8 mouse cellular contexts compared by ENCODE assay signal in the genomic region with DNA sequence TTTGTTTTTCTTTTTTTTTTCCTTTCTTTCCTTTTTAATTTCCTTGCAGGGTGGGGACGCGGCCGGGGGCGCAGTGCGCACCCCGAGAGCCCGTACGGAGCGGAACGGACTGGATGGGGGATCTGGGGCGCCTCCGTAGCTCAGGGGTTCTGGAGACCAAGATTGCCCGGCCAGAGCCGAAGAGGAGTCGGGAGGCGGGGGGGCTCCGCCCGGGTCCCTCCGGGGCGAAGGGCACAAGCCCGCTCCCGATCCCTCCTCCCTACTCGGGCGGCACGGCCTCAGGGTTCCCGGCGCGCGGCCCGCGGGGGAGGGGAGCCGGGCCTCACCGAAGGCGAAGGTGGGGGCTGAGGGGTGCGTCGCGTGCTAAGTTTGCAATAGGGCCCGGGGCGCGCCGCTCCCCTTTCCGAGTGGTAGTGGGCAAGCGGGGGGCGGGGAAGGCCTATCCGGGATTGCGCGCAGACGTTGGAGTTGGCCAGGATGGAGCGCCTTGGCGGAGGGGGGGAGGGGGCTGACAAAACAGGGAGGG. TPM values are rescaled to one million over a fixed set of nuclear protein-coding genes. Genes with fewer than 3 reads are reported as not detected.
DNase-seq lines count a peak whose midpoint lies in the region; ATAC-seq lines count a peak whose summit lies in the region.

No protein-coding gene starts in this region.

- H3K9ac ChIP-seq in embryonic facial prominence, embryonic 11.5 days (replicated peaks; ENCODE audit: low read length): peak overlapping the region; percentile 91
- H3K9ac ChIP-seq in kidney, embryonic 14.5 days (ENCODE audit: low read depth, low read length): peak overlapping the region; percentile 97
- peak overlapping the region; percentile 94 for H3K9ac ChIP-seq in lung, embryonic 15.5 days

- peak overlapping the region; percentile 98 for H3K4me2 ChIP-seq in embryonic facial prominence, embryonic 11.5 days (ENCODE audit: low read depth, low read length)
- H3K4me2 ChIP-seq in kidney, embryonic 14.5 days (replicated peaks; ENCODE audit: low read depth, low read length): peak overlapping the region; percentile 100
- H3K4me2 ChIP-seq in lung, embryonic 15.5 days: peak overlapping the region; percentile 98

- ATAC-seq in embryonic facial prominence, embryonic 11.5 days (replicated peaks; ENCODE audit: insufficient number of reproducible peaks, low FRiP score, low TSS enrichment, low read depth): peak; percentile 53
- ATAC-seq in kidney, embryonic 14.5 days (ENCODE audit: low FRiP score, low TSS enrichment): peak; percentile 47
- ATAC-seq in lung, embryonic 15.5 days (ENCODE audit: borderline replicate concordance, extremely low read depth, low FRiP score, low TSS enrichment): peak; percentile 33

- DNase-seq in CD4-positive, CD25-positive, alpha-beta regulatory T cell, adult 2 months (ENCODE audit: low read depth, low spot score): peak; percentile 88
- peak; percentile 91 to 96 for DNase-seq in adrenal gland, adult (ENCODE audit: inconsistent age in 2 of 2, low spot score in 1 of 2)
- DNase-seq in embryonic facial prominence, embryonic 11.5 days (ENCODE audit: low spot score): no peak
- peak; percentile 91 for DNase-seq in heart, embryonic 10.5 days (ENCODE audit: low spot score)
- peak; percentile 56 for DNase-seq in retina, postnatal 7 days (ENCODE audit: low read depth, low spot score)
- peak; percentile 68 for DNase-seq in urinary bladder, postnatal 25 days (ENCODE audit: low spot score)

- H3K4me1 ChIP-seq in embryonic facial prominence, embryonic 11.5 days (ENCODE audit: control insufficient read depth, insufficient read depth, low read length): peaks cover 18% of the 10 kb centered on the region
- peaks cover 67% of the 10 kb centered on the region for H3K4me1 ChIP-seq in heart, embryonic 10.5 days
- peaks cover 45% of the 10 kb centered on the region for H3K4me1 ChIP-seq in kidney, embryonic 14.5 days (ENCODE audit: control insufficient read depth, insufficient read depth, low read length)
- H3K4me1 ChIP-seq in lung, embryonic 15.5 days: peaks cover 55% of the 10 kb centered on the region

- no peaks in the 10 kb centered on the region for H3K9me3 ChIP-seq in embryonic facial prominence, embryonic 11.5 days (replicated peaks; ENCODE audit: control insufficient read depth, low read length)
- no peaks in the 10 kb centered on the region for H3K9me3 ChIP-seq in heart, embryonic 10.5 days
- no peaks in the 10 kb centered on the region for H3K9me3 ChIP-seq in kidney, embryonic 14.5 days (ENCODE audit: control insufficient read depth, low read length)
- H3K9me3 ChIP-seq in lung, embryonic 15.5 days: no peaks in the 10 kb centered on the region

- H3K36me3 ChIP-seq in embryonic facial prominence, embryonic 11.5 days (replicated peaks; ENCODE audit: control insufficient read depth, insufficient read depth, low read depth, low read length): no peaks in the 10 kb centered on the region
- H3K36me3 ChIP-seq in heart, embryonic 10.5 days: 0 out of 2 replicates have a peak, but pooled peaks cover 5% of the 10 kb centered on the region
- H3K36me3 ChIP-seq in kidney, embryonic 14.5 days (ENCODE audit: control insufficient read depth, insufficient read depth, low read length): no peaks in the 10 kb centered on the region; the same call in 1 of the 2 replicates
- H3K36me3 ChIP-seq in lung, embryonic 15.5 days: no peaks in the 10 kb centered on the region

- H3K27ac ChIP-seq in embryonic facial prominence, embryonic 11.5 days (replicated peaks; ENCODE audit: low read depth, low read length): peak overlapping the region; percentile 91
- H3K27ac ChIP-seq in heart, embryonic 10.5 days: peak overlapping the region; percentile 98
- peak overlapping the region; percentile 99 for H3K27ac ChIP-seq in kidney, embryonic 14.5 days (ENCODE audit: low read depth, low read length)
- H3K27ac ChIP-seq in lung, embryonic 15.5 days: peak overlapping the region; percentile 99

- peaks cover 13% of the 10 kb centered on the region for H3K27me3 ChIP-seq in embryonic facial prominence, embryonic 11.5 days (ENCODE audit: control insufficient read depth, insufficient read depth, low read length)
- peaks cover 29% of the 10 kb centered on the region for H3K27me3 ChIP-seq in heart, embryonic 10.5 days (ENCODE audit: insufficient read depth, poor library complexity, severe bottlenecking)
- peaks cover 3% of the 10 kb centered on the region; the same call in 1 of the 2 replicates for H3K27me3 ChIP-seq in kidney, embryonic 14.5 days (ENCODE audit: control insufficient read depth, insufficient read depth, low read length)
- peaks cover 18% of the 10 kb centered on the region; the same call in 1 of the 2 replicates for H3K27me3 ChIP-seq in lung, embryonic 15.5 days

- WGBS in embryonic facial prominence, embryonic 11.5 days: under 1% methylated on average over 35 of the region's 50 CpGs
- WGBS in heart, embryonic 10.5 days: 0% methylated on average over 49 of the region's 50 CpGs
- under 1% methylated on average over 39 of the region's 50 CpGs for WGBS in kidney, embryonic 14.5 days
- 2% methylated on average over 39 of the region's 50 CpGs for WGBS in lung, embryonic 15.5 days

- H3K4me3 ChIP-seq in embryonic facial prominence, embryonic 11.5 days (ENCODE audit: low read depth, low read length): peak overlapping the region; percentile 76
- peak overlapping the region; percentile 93 for H3K4me3 ChIP-seq in heart, embryonic 10.5 days
- H3K4me3 ChIP-seq in kidney, embryonic 14.5 days (ENCODE audit: low read length): peak overlapping the region; percentile 90
- H3K4me3 ChIP-seq in lung, embryonic 15.5 days: peak overlapping the region; percentile 81

RNA-seq across cellular contexts. Expression of a gene that starts 1.7 kb away (rescaled TPM):
- polyA plus RNA-seq in embryonic facial prominence, embryonic 11.5 days (2014; fragmentation: Nextera tagmentation; extraction: Ambion mirVana): 4.9 and 5.5 TPM in 2 replicates
- polyA plus RNA-seq in heart, embryonic 10.5 days (2016; fragmentation: Nextera tagmentation; extraction: Ambion mirVana): 17.6 and 18.6 TPM in 2 replicates
- 16.1 and 18.1 TPM in 2 replicates for polyA plus RNA-seq in kidney, embryonic 14.5 days (2014; fragmentation: Nextera tagmentation; extraction: Ambion mirVana)
- polyA plus RNA-seq in lung, embryonic 15.5 days (2015; fragmentation: Nextera tagmentation; extraction: Ambion mirVana): 34.1 and 36.9 TPM in 2 replicates

RNA-seq across cellular contexts. Expression of a gene that starts 31.0 kb away (rescaled TPM):
- 36.1 and 46.5 TPM in 2 replicates for polyA plus RNA-seq in embryonic facial prominence, embryonic 11.5 days (2014; fragmentation: Nextera tagmentation; extraction: Ambion mirVana)
- 53.5 and 62.2 TPM in 2 replicates for polyA plus RNA-seq in heart, embryonic 10.5 days (2016; fragmentation: Nextera tagmentation; extraction: Ambion mirVana)
- polyA plus RNA-seq in kidney, embryonic 14.5 days (2014; fragmentation: Nextera tagmentation; extraction: Ambion mirVana): 45.3 and 48.4 TPM in 2 replicates
- polyA plus RNA-seq in lung, embryonic 15.5 days (2015; fragmentation: Nextera tagmentation; extraction: Ambion mirVana): 41.0 and 47.5 TPM in 2 replicates

RNA-seq across cellular contexts. Expression of a gene that starts 31.1 kb away (rescaled TPM):
- 191 and 192 TPM in 2 replicates for polyA plus RNA-seq in embryonic facial prominence, embryonic 11.5 days (2014; fragmentation: Nextera tagmentation; extraction: Ambion mirVana)
- polyA plus RNA-seq in heart, embryonic 10.5 days (2016; fragmentation: Nextera tagmentation; extraction: Ambion mirVana): 173 and 196 TPM in 2 replicates
- polyA plus RNA-seq in kidney, embryonic 14.5 days (2014; fragmentation: Nextera tagmentation; extraction: Ambion mirVana): 187 and 208 TPM in 2 replicates
- polyA plus RNA-seq in lung, embryonic 15.5 days (2015; fragmentation: Nextera tagmentation; extraction: Ambion mirVana): 178 and 180 TPM in 2 replicates

RNA-seq across cellular contexts. Expression of a gene that starts 38.1 kb away (rescaled TPM):
- polyA plus RNA-seq in embryonic facial prominence, embryonic 11.5 days (2014; fragmentation: Nextera tagmentation; extraction: Ambion mirVana): 0.08 TPM in 2 replicates
- 0.43 and 2.4 TPM in 2 replicates for polyA plus RNA-seq in heart, embryonic 10.5 days (2016; fragmentation: Nextera tagmentation; extraction: Ambion mirVana)
- 0.11 and 0.24 TPM in 2 replicates for polyA plus RNA-seq in kidney, embryonic 14.5 days (2014; fragmentation: Nextera tagmentation; extraction: Ambion mirVana)
- 0.31 and 0.35 TPM in 2 replicates for polyA plus RNA-seq in lung, embryonic 15.5 days (2015; fragmentation: Nextera tagmentation; extraction: Ambion mirVana)

RNA-seq across cellular contexts. Expression of a gene that starts 39.7 kb away (rescaled TPM):
- polyA plus RNA-seq in embryonic facial prominence, embryonic 11.5 days (2014; fragmentation: Nextera tagmentation; extraction: Ambion mirVana): 417 and 424 TPM in 2 replicates
- 447 and 460 TPM in 2 replicates for polyA plus RNA-seq in heart, embryonic 10.5 days (2016; fragmentation: Nextera tagmentation; extraction: Ambion mirVana)
- polyA plus RNA-seq in kidney, embryonic 14.5 days (2014; fragmentation: Nextera tagmentation; extraction: Ambion mirVana): 465 and 473 TPM in 2 replicates
- polyA plus RNA-seq in lung, embryonic 15.5 days (2015; fragmentation: Nextera tagmentation; extraction: Ambion mirVana): 567 and 596 TPM in 2 replicates
